In genomic region chr1:187910718-187911117, GRCm38 (mm10) we compare ENCODE assay signal across 9 mouse cellular contexts.
DNase-seq lines count a peak whose midpoint lies in the region; ATAC-seq and TF ChIP-seq lines count a peak whose summit lies in the region.
"Had no signal": no experiment of that assay in that cellular context is flagged by ENCODE, and none has a peak within 500 bp of the region (broad histone marks: within the 10 kb centered on the region; RNA-seq: fewer than 3 reads in every experiment).

No protein-coding gene starts in this region.

- TF ChIP-seq CTCF in lung, postnatal 0 days (IDR thresholded peaks at IDR 0.05), result no peak
- TF ChIP-seq CTCF in intestine, postnatal 0 days (IDR thresholded peaks at IDR 0.05; ENCODE audit: low read depth), result no peak

- H3K36me3 ChIP-seq in lung, postnatal 0 days (ENCODE audit: insufficient read depth, low read length), result no peaks in the 10 kb centered on the region
- no peaks in the 10 kb centered on the region for H3K36me3 ChIP-seq in intestine, postnatal 0 days (ENCODE audit: control insufficient read depth, insufficient read depth)
- H3K36me3 ChIP-seq: hindbrain, embryonic 12.5 days had no signal

- H3K4me1 ChIP-seq in lung, postnatal 0 days (ENCODE audit: insufficient read depth, low read depth, low read length), result no peaks in the 10 kb centered on the region
- H3K4me1 ChIP-seq in intestine, postnatal 0 days (replicated peaks; ENCODE audit: control insufficient read depth, insufficient read depth, low read length), result no peaks in the 10 kb centered on the region

- DNase-seq in lung, postnatal 0 days (ENCODE audit: low spot score), result peak; percentile 78
- no peak for DNase-seq in lung, postnatal 14 days
- peak; percentile 77 for DNase-seq in heart, adult 18-20 months
- DNase-seq in urinary bladder, postnatal 36 days (ENCODE audit: low spot score in 2 of 2), result peak; percentile 7 to 14
- DNase-seq in T-cell, adult 2 months (ENCODE audit: low spot score), result no peak
- no peak for DNase-seq in kidney, postnatal 14 days

- TF ChIP-seq EP300 in lung, postnatal 0 days (IDR thresholded peaks at IDR 0.05), result peak; percentile 76

- H3K4me2 ChIP-seq in lung, postnatal 0 days (replicated peaks; ENCODE audit: low read depth, low read length), result no peak overlapping the region
- H3K4me2 ChIP-seq in intestine, postnatal 0 days (replicated peaks; ENCODE audit: low read depth), result no peak overlapping the region
- H3K4me2 ChIP-seq: hindbrain, embryonic 12.5 days had no signal

- no peaks in the 10 kb centered on the region for H3K27me3 ChIP-seq in lung, postnatal 0 days (replicated peaks; ENCODE audit: insufficient read depth, low read length)
- no peaks in the 10 kb centered on the region for H3K27me3 ChIP-seq in intestine, postnatal 0 days (replicated peaks; ENCODE audit: control insufficient read depth, insufficient read depth, low read length)
- H3K27me3 ChIP-seq: hindbrain, embryonic 12.5 days had no signal

- 71% methylated on average over 7 of the region's 7 CpGs for WGBS in lung, postnatal 0 days
- 62% methylated on average over 7 of the region's 7 CpGs for WGBS in intestine, postnatal 0 days

- no peak overlapping the region for H3K27ac ChIP-seq in lung, postnatal 0 days (ENCODE audit: low read length)
- no peak overlapping the region for H3K27ac ChIP-seq in intestine, postnatal 0 days (ENCODE audit: low read depth, low read length)
- H3K27ac ChIP-seq: hindbrain, embryonic 12.5 days had no signal

- ATAC-seq in lung, postnatal 0 days, result peak; percentile 96
- ATAC-seq in intestine, postnatal 0 days, result peak; percentile 80
- no peak for ATAC-seq in monocyte, adult 5-6 weeks (replicated peaks; ENCODE audit: insufficient number of reproducible peaks, low FRiP score, low TSS enrichment, poor library complexity, severe bottlenecking)

- no peak overlapping the region for H3K9ac ChIP-seq in lung, postnatal 0 days (replicated peaks; ENCODE audit: low read depth)
- no peak overlapping the region for H3K9ac ChIP-seq in intestine, postnatal 0 days (ENCODE audit: low read depth, low read length)
- H3K9ac ChIP-seq: hindbrain, embryonic 12.5 days had no signal

- H3K9me3 ChIP-seq in lung, postnatal 0 days (ENCODE audit: low read length), result no peaks in the 10 kb centered on the region
- no peaks in the 10 kb centered on the region for H3K9me3 ChIP-seq in intestine, postnatal 0 days (ENCODE audit: control insufficient read depth)
- H3K9me3 ChIP-seq: hindbrain, embryonic 12.5 days had no signal

- no peak overlapping the region for H3K4me3 ChIP-seq in lung, postnatal 0 days (ENCODE audit: low read depth, low read length)
- no peak overlapping the region for H3K4me3 ChIP-seq in intestine, postnatal 0 days (ENCODE audit: low read depth, low read length)
- H3K4me3 ChIP-seq: hindbrain, embryonic 12.5 days had no signal

Comparison
In these comparisons a context has a peak if more than half of its experiments do, and no peak if none do; other contexts are left out.
1. DNase-seq: peak in lung, postnatal 0 days (single experiment), heart, adult 18-20 months (2 of 2) and urinary bladder, postnatal 36 days (2 of 2); none in lung, postnatal 14 days (single experiment), T-cell, adult 2 months (single experiment) and kidney, postnatal 14 days (single experiment).